Mouse (Mus musculus) granulocyte monocyte progenitor cell, adult 5-6 weeks (primary cell): ENCODE results near the gene Slc7a14. TPM values are rescaled to one million over a fixed set of nuclear protein-coding genes. Genes with fewer than 3 reads are reported as not detected.

ENCODE experiments used
- ATAC-seq: replicated peaks from 2 replicates; pipeline ENCODE4 v1.8.0; 2016; ENCODE audit warnings: mild to moderate bottlenecking, moderate TSS enrichment, inconsistent platforms; ENCODE audit not compliant: poor library complexity, severe bottlenecking
- total RNA-seq, 2 experiments: library from RNA; stranded (forward) in 1 of 2; stranded (reverse) in 1 of 2; fragments of 200-712, 200-1000 nt in 1 of 2; fragments of >200 nt in 1 of 2; fragmentation: Nextera tagmentation in 1 of 2; gene quantifications; 2 replicates each; pipeline ENCODE4 v1.2.3; 2014 to 2017

Gene Slc7a14
- total RNA-seq, 2 experiments from 2014 or later: not detected

- no peak for ATAC-seq
Observed at GRCm38 (mm10) chr3:31263535-31263934, 46.6 kb downstream of the Slc7a14 start.

- no peak for ATAC-seq
Observed at GRCm38 (mm10) chr3:31261418-31262014, 48.7 kb downstream of the Slc7a14 start.

GRCm38 (mm10) chr3:31260964-31261346 lies 49.2 kb downstream of the Slc7a14 start:
- ATAC-seq: no peak

- no peak for ATAC-seq
Observed at GRCm38 (mm10) chr3:31260329-31260963, 49.7 kb downstream of the Slc7a14 start.

- peak; percentile 44; the same call in 1 of the 2 replicates for ATAC-seq
Observed at GRCm38 (mm10) chr3:31259553-31260255, 50.5 kb downstream of the Slc7a14 start.

GRCm38 (mm10) chr3:31254427-31254826 lies 55.8 kb downstream of the Slc7a14 start:
- ATAC-seq: no peak

- no peak for ATAC-seq
Observed at GRCm38 (mm10) chr3:31253862-31254261, 56.3 kb downstream of the Slc7a14 start.

GRCm38 (mm10) chr3:31252566-31252965 lies 57.6 kb downstream of the Slc7a14 start:
- no peak for ATAC-seq

- ATAC-seq: no peak
Observed at GRCm38 (mm10) chr3:31243478-31243877, 66.7 kb downstream of the Slc7a14 start.

- ATAC-seq: no peak
Observed at GRCm38 (mm10) chr3:31240840-31241239, 69.3 kb downstream of the Slc7a14 start.

GRCm38 (mm10) chr3:31239645-31240044 lies 70.5 kb downstream of the Slc7a14 start:
- ATAC-seq: no peak

GRCm38 (mm10) chr3:31237936-31238335 lies 72.2 kb downstream of the Slc7a14 start:
- ATAC-seq: peak; percentile 42; the same call in 1 of the 2 replicates

GRCm38 (mm10) chr3:31236146-31236545 lies 74.0 kb downstream of the Slc7a14 start:
- no peak for ATAC-seq

- ATAC-seq: no peak
Observed at GRCm38 (mm10) chr3:31234356-31234755, 75.8 kb downstream of the Slc7a14 start.

GRCm38 (mm10) chr3:31233746-31234312 lies 76.3 kb downstream of the Slc7a14 start:
- ATAC-seq: no peak

- ATAC-seq: no peak
Observed at GRCm38 (mm10) chr3:31229281-31229680, 80.9 kb downstream of the Slc7a14 start.

- ATAC-seq: no peak
Observed at GRCm38 (mm10) chr3:31228487-31228886, 81.7 kb downstream of the Slc7a14 start.

- no peak for ATAC-seq
Observed at GRCm38 (mm10) chr3:31223551-31223950, 86.6 kb downstream of the Slc7a14 start.

GRCm38 (mm10) chr3:31220040-31220439 lies 90.1 kb downstream of the Slc7a14 start:
- ATAC-seq: no peak

- ATAC-seq: 0 out of 2 replicates have a peak, but pooled peaks have one; percentile 17
Observed at GRCm38 (mm10) chr3:31219483-31219882, 90.7 kb downstream of the Slc7a14 start.

GRCm38 (mm10) chr3:31217523-31217922 lies 92.7 kb downstream of the Slc7a14 start:
- no peak for ATAC-seq
